Mouse (Mus musculus) lung, embryonic 14.5 days (tissue): ENCODE measurements at regions not wholly inside any gene's neighbourhood (a gene's known extent, or its start where the extent isn't known, plus 50 kb on each side); places are given as distances from the start of the nearest gene placed in this dataset.
A peak's percentile ranks its signal among the peaks of the same experiment; 100 is the strongest.

Source experiments
- ATAC-seq: fragments of 200-750 bp; cut with Nextera tagmentation; 2 replicates; pipeline ENCODE4 v1.8.0; 2017; ENCODE audit warnings: mild to moderate bottlenecking, moderate TSS enrichment, moderate library complexity; ENCODE audit not compliant: insufficient read depth
- DNase-seq: peaks from one replicate; pipeline ENCODE4 v3.0.0-alpha.2; 2015
- H3K27ac ChIP-seq: fragments of 300-500 bp; sonication (generic); 2 replicates; pipeline ENCODE4 v1.5.1; 2014; ENCODE audit warnings: low read depth, mild to moderate bottlenecking, moderate library complexity
- H3K27me3 ChIP-seq: fragments of 300-500 bp; sonication (generic); 2 replicates; pipeline ENCODE4 v1.6.1; 2014; ENCODE audit warnings: low read length, control low read depth; ENCODE audit not compliant: insufficient read depth
- H3K36me3 ChIP-seq: fragments of 300-500 bp; sonication (generic); 2 replicates; pipeline ENCODE4 v1.6.1; 2014; ENCODE audit warnings: control low read depth; ENCODE audit not compliant: insufficient read depth
- H3K4me1 ChIP-seq: fragments of 300-500 bp; sonication (generic); 2 replicates; pipeline ENCODE4 v1.6.1; 2014; ENCODE audit warnings: antibody characterized with exemption, control low read depth; ENCODE audit not compliant: insufficient read depth
- H3K4me2 ChIP-seq: fragments of 300-500 bp; sonication (generic); 2 replicates; pipeline ENCODE4 v1.6.1; 2014; ENCODE audit warnings: mild to moderate bottlenecking
- H3K4me3 ChIP-seq: fragments of 300-500 bp; sonication (generic); 2 replicates; pipeline ENCODE4 v1.5.1; 2014; ENCODE audit warnings: low read depth, low read length
- H3K9ac ChIP-seq: fragments of 300-500 bp; sonication (generic); 2 replicates; pipeline ENCODE4 v1.6.1; 2014
- H3K9me3 ChIP-seq: fragments of 300-500 bp; sonication (generic); 2 replicates; pipeline ENCODE4 v1.6.1; 2016; ENCODE audit warnings: low read depth, low read length, control low read depth
- CTCF ChIP-seq: IDR thresholded peaks from 2 replicates; pipeline ENCODE4 v1.5.1; 2016; ENCODE audit warnings: antibody characterized with exemption, low read depth
- WGBS: fragments of 180-500 bp; shearing (Covaris S2); extraction: QIAGEN DNeasy Blood & Tissue Kit; methylation state at CpG from one replicate; pipeline ENCODE4 v1.1.7; 2014; 5-methylcytosine and 5-hydroxymethylcytosine counted together

GRCm38 (mm10) chr6:117067541-117068305 lies 100.6 kb upstream of the Cxcl12 start:
- H3K9ac ChIP-seq = no peak overlapping the region
- no peak overlapping the region for H3K4me3 ChIP-seq
- H3K9me3 ChIP-seq = no peaks in the 10 kb centered on the region
- no peaks in the 10 kb centered on the region for H3K4me1 ChIP-seq
- H3K27ac ChIP-seq = no peak overlapping the region
- DNase-seq (no peak), ATAC-seq (no peak)
- no peak for TF ChIP-seq CTCF
- no peak overlapping the region for H3K4me2 ChIP-seq
- H3K27me3 ChIP-seq = no peaks in the 10 kb centered on the region
- WGBS = 55% methylated on average over 9 of the region's 9 CpGs
- H3K36me3 ChIP-seq = no peaks in the 10 kb centered on the region

GRCm38 (mm10) chr6:117071311-117071710 lies 97.0 kb upstream of the Cxcl12 start:
- no peak for ATAC-seq
- 57% methylated on average over 6 of the region's 6 CpGs for WGBS
- Histone ChIP-seq H3K27me3 (no peaks in the 10 kb centered on the region), H3K4me3 (no peak overlapping the region), H3K36me3 (no peaks in the 10 kb centered on the region), H3K27ac (no peak overlapping the region), H3K4me1 (no peaks in the 10 kb centered on the region), H3K9ac (no peak overlapping the region), H3K4me2 (no peak overlapping the region), H3K9me3 (no peaks in the 10 kb centered on the region)
- no peak for TF ChIP-seq CTCF
- no peak for DNase-seq

- Histone ChIP-seq H3K4me3 (no peak overlapping the region), H3K36me3 (no peaks in the 10 kb centered on the region), H3K4me2 (no peak overlapping the region), H3K9ac (no peak overlapping the region), H3K9me3 (no peaks in the 10 kb centered on the region), H3K27me3 (no peaks in the 10 kb centered on the region), H3K4me1 (no peaks in the 10 kb centered on the region), H3K27ac (no peak overlapping the region)
- DNase-seq = no peak
- 65% methylated on average over 8 of the region's 8 CpGs for WGBS
- no peak for TF ChIP-seq CTCF
- no peak for ATAC-seq
Observed at GRCm38 (mm10) chr6:117071857-117072256, 96.5 kb upstream of the Cxcl12 start.

GRCm38 (mm10) chr6:117079500-117079899 lies 88.8 kb upstream of the Cxcl12 start:
- Histone ChIP-seq H3K4me3 (no peak overlapping the region), H3K27ac (no peak overlapping the region), H3K4me2 (no peak overlapping the region), H3K36me3 (no peaks in the 10 kb centered on the region), H3K9me3 (no peaks in the 10 kb centered on the region), H3K9ac (no peak overlapping the region), H3K4me1 (no peaks in the 10 kb centered on the region), H3K27me3 (no peaks in the 10 kb centered on the region)
- 49% methylated on average over 5 of the region's 5 CpGs for WGBS
- no peak for TF ChIP-seq CTCF
- no peak for DNase-seq
- no peak for ATAC-seq

- no peaks in the 10 kb centered on the region for H3K27me3 ChIP-seq
- H3K9ac ChIP-seq = no peak overlapping the region
- no peak for ATAC-seq
- WGBS = 32% methylated on average over 13 of the region's 13 CpGs
- H3K4me1 ChIP-seq = no peaks in the 10 kb centered on the region
- peak; percentile 70 for TF ChIP-seq CTCF
- no peak overlapping the region for H3K27ac ChIP-seq
- no peak overlapping the region for H3K4me2 ChIP-seq
- peak; percentile 71 for DNase-seq
- no peaks in the 10 kb centered on the region for H3K36me3 ChIP-seq
- H3K9me3 ChIP-seq = no peaks in the 10 kb centered on the region
- no peak overlapping the region for H3K4me3 ChIP-seq
Observed at GRCm38 (mm10) chr6:117080973-117081372, 87.4 kb upstream of the Cxcl12 start.

- Histone ChIP-seq H3K9me3 (no peaks in the 10 kb centered on the region), H3K4me3 (no peak overlapping the region), H3K36me3 (no peaks in the 10 kb centered on the region), H3K27me3 (no peaks in the 10 kb centered on the region), H3K27ac (no peak overlapping the region), H3K9ac (no peak overlapping the region), H3K4me1 (no peaks in the 10 kb centered on the region), H3K4me2 (no peak overlapping the region)
- no peak for TF ChIP-seq CTCF
- ATAC-seq = no peak
- no peak for DNase-seq
- WGBS = 44% methylated on average over 6 of the region's 6 CpGs
Observed at GRCm38 (mm10) chr6:117084211-117084610, 84.1 kb upstream of the Cxcl12 start.

- TF ChIP-seq CTCF = no peak
- H3K27me3 ChIP-seq = no peaks in the 10 kb centered on the region
- H3K4me1 ChIP-seq = no peaks in the 10 kb centered on the region
- H3K9ac ChIP-seq = no peak overlapping the region
- WGBS = 47% methylated on average over 13 of the region's 13 CpGs
- H3K27ac ChIP-seq = no peak overlapping the region
- no peaks in the 10 kb centered on the region for H3K36me3 ChIP-seq
- H3K9me3 ChIP-seq = no peaks in the 10 kb centered on the region
- DNase-seq (no peak), ATAC-seq (no peak)
- no peak overlapping the region for H3K4me3 ChIP-seq
- no peak overlapping the region for H3K4me2 ChIP-seq
Observed at GRCm38 (mm10) chr6:117084833-117085500, 83.4 kb upstream of the Cxcl12 start.
